Mouse (Mus musculus) heart, adult 11 months (tissue): ENCODE measurements around the gene ccdc198.

Experiments
- DNase-seq: peaks from one replicate; pipeline ENCODE4 v3.0.0; 2022

The ccdc198 gene

GRCm38 (mm10) chr14:49197031-49197527 is 48.2 kb downstream of the ccdc198 start:
- no peak for DNase-seq

- no peak for DNase-seq
These were observed 59.0 kb downstream of the ccdc198 start for GRCm38 (mm10) chr14:49186270-49186669.

- DNase-seq, result no peak
These were observed 65.5 kb downstream of the ccdc198 start for GRCm38 (mm10) chr14:49179736-49180135.

GRCm38 (mm10) chr14:49173290-49174135 is 71.8 kb downstream of the ccdc198 start:
- DNase-seq, result peak; percentile 89

- DNase-seq, result no peak
These were observed 72.7 kb downstream of the ccdc198 start for GRCm38 (mm10) chr14:49172582-49172988.

- DNase-seq, result peak; percentile 100
These were observed 73.2 kb downstream of the ccdc198 start, which contains the start of gene Naa30 for GRCm38 (mm10) chr14:49171867-49172581. TSS of gene Naa30 (plus strand) at chr14:49172226.

GRCm38 (mm10) chr14:49171286-49171685 is 74.0 kb downstream of the ccdc198 start:
- DNase-seq, result no peak
